Mouse (Mus musculus) lung, embryonic 15.5 days (tissue): ENCODE data around the gene Abhd10. TPM values are rescaled to one million over a fixed set of nuclear protein-coding genes. Genes with fewer than 3 reads are reported as not detected.

ENCODE experiments used
- ATAC-seq: fragments of 200-750 bp; cut with Nextera tagmentation; 2 replicates; pipeline ENCODE4 v1.8.0; 2017; ENCODE audit warnings: moderate number of reproducible peaks, borderline replicate concordance; ENCODE audit not compliant: low FRiP score, low TSS enrichment; ENCODE audit errors: extremely low read depth
- H3K27ac ChIP-seq: fragments of 300-500 bp; sonication (generic); 2 replicates; pipeline ENCODE4 v1.5.1; 2015; ENCODE audit warnings: moderate library complexity, mild to moderate bottlenecking, inconsistent platforms
- H3K27me3 ChIP-seq: fragments of 300-500 bp; sonication (generic); 2 replicates; pipeline ENCODE4 v1.6.1; 2015; ENCODE audit warnings: inconsistent platforms
- H3K36me3 ChIP-seq: fragments of 300-500 bp; sonication (generic); 2 replicates; pipeline ENCODE4 v1.6.1; 2015; ENCODE audit warnings: inconsistent platforms
- H3K4me1 ChIP-seq: fragments of 300-500 bp; sonication (generic); 2 replicates; pipeline ENCODE4 v1.6.1; 2015; ENCODE audit warnings: inconsistent platforms
- H3K4me2 ChIP-seq: fragments of 300-500 bp; sonication (generic); 2 replicates; pipeline ENCODE4 v1.6.1; 2015; ENCODE audit warnings: inconsistent platforms, mild to moderate bottlenecking, moderate library complexity
- H3K4me3 ChIP-seq: fragments of 300-500 bp; sonication (generic); 2 replicates; pipeline ENCODE4 v1.5.1; 2015; ENCODE audit warnings: mild to moderate bottlenecking, inconsistent platforms
- H3K9ac ChIP-seq: fragments of 300-500 bp; sonication (generic); 2 replicates; pipeline ENCODE4 v1.6.1; 2015; ENCODE audit warnings: inconsistent platforms
- H3K9me3 ChIP-seq: fragments of 300-500 bp; sonication (generic); 2 replicates; pipeline ENCODE4 v1.6.1; 2016; ENCODE audit warnings: inconsistent platforms
- WGBS: fragments of 180-500 bp; shearing (Covaris S2); methylation state at CpG from one replicate; pipeline ENCODE4 v1.1.7; 2015; 5-methylcytosine and 5-hydroxymethylcytosine counted together
- polyA plus RNA-seq: library from polyadenylated mRNA; unstranded; fragments of >200 nt; fragmentation: Nextera tagmentation; extraction: Ambion mirVana; gene quantifications from 2 replicates; pipeline ENCODE4 v1.2.1, GENCODE M21; 2015

Abhd10 gene
- 34.0 and 36.3 TPM in 2 replicates for polyA plus RNA-seq

- Histone ChIP-seq H3K27me3 (no peaks in the 10 kb centered on the region), H3K4me2 (peak within 1 kb of the TSS; percentile 67), H3K9me3 (no peaks in the 10 kb centered on the region), H3K4me3 (peak within 1 kb of the TSS; percentile 93), H3K27ac (peak within 1 kb of the TSS; percentile 97), H3K36me3 (peaks cover 11% of the 10 kb centered on the region), H3K4me1 (peaks cover 17% of the 10 kb centered on the region), H3K9ac (peak within 1 kb of the TSS; percentile 93)
- under 1% methylated on average over 46 of the region's 51 CpGs for WGBS
- peak; percentile 99 for ATAC-seq
Observed at GRCm38 (mm10) chr16:45742615-45743476, at the start of gene Abhd10. Abhd10 (minus strand) TSS chr16:45742955.

GRCm38 (mm10) chr16:45791286-45791685 is 48.5 kb upstream of the Abhd10 start:
- WGBS, result 61% methylated on average over 5 of the region's 5 CpGs
- Histone ChIP-seq H3K9me3 (no peaks in the 10 kb centered on the region), H3K27ac (no peak overlapping the region), H3K9ac (no peak overlapping the region), H3K4me1 (no peaks in the 10 kb centered on the region), H3K4me3 (no peak overlapping the region), H3K36me3 (peaks cover 48% of the 10 kb centered on the region), H3K27me3 (no peaks in the 10 kb centered on the region), H3K4me2 (no peak overlapping the region)
- no peak for ATAC-seq

- peaks cover 46% of the 10 kb centered on the region for H3K36me3 ChIP-seq
- no peak for ATAC-seq
- 75% methylated on average over 2 of the region's 2 CpGs for WGBS
- no peak overlapping the region for H3K9ac ChIP-seq
- H3K27me3 ChIP-seq, result no peaks in the 10 kb centered on the region
- no peak overlapping the region for H3K4me3 ChIP-seq
- H3K27ac ChIP-seq, result no peak overlapping the region
- no peaks in the 10 kb centered on the region for H3K4me1 ChIP-seq
- H3K4me2 ChIP-seq, result no peak overlapping the region
- H3K9me3 ChIP-seq, result no peaks in the 10 kb centered on the region
Observed at GRCm38 (mm10) chr16:45789311-45789710, 46.6 kb upstream of the Abhd10 start.

GRCm38 (mm10) chr16:45787650-45788049 is 44.9 kb upstream of the Abhd10 start:
- no peak for ATAC-seq
- H3K36me3 ChIP-seq, result peaks cover 45% of the 10 kb centered on the region; the same call in 1 of the 2 replicates
- WGBS, result 77% methylated on average over 6 of the region's 6 CpGs

GRCm38 (mm10) chr16:45786639-45787038 is 43.9 kb upstream of the Abhd10 start:
- WGBS, result 32% methylated on average over 8 of the region's 8 CpGs
- Histone ChIP-seq H3K4me1 (no peaks in the 10 kb centered on the region), H3K4me2 (no peak overlapping the region), H3K9me3 (no peaks in the 10 kb centered on the region), H3K4me3 (no peak overlapping the region), H3K27me3 (no peaks in the 10 kb centered on the region), H3K27ac (no peak overlapping the region), H3K36me3 (peaks cover 44% of the 10 kb centered on the region; the same call in 1 of the 2 replicates), H3K9ac (no peak overlapping the region)
- ATAC-seq, result no peak

More at GRCm38 (mm10) chr16:45787650-45788049, 44.9 kb upstream of the Abhd10 start:
- H3K4me3 ChIP-seq, result no peak overlapping the region
- H3K9me3 ChIP-seq, result no peaks in the 10 kb centered on the region
- H3K27me3 ChIP-seq, result no peaks in the 10 kb centered on the region
- no peaks in the 10 kb centered on the region for H3K4me1 ChIP-seq
- H3K4me2 ChIP-seq, result no peak overlapping the region
- no peak overlapping the region for H3K9ac ChIP-seq
- H3K27ac ChIP-seq, result no peak overlapping the region

- H3K4me1 ChIP-seq, result no peaks in the 10 kb centered on the region
- WGBS, result 71% methylated on average over 6 of the region's 6 CpGs
- H3K4me2 ChIP-seq, result no peak overlapping the region
- no peak for ATAC-seq
- H3K9ac ChIP-seq, result no peak overlapping the region
- H3K27ac ChIP-seq, result no peak overlapping the region
- H3K27me3 ChIP-seq, result no peaks in the 10 kb centered on the region
- no peak overlapping the region for H3K4me3 ChIP-seq
- H3K36me3 ChIP-seq, result peaks cover 70% of the 10 kb centered on the region
- H3K9me3 ChIP-seq, result no peaks in the 10 kb centered on the region
Observed at GRCm38 (mm10) chr16:45780001-45780400, 37.2 kb upstream of the Abhd10 start.

GRCm38 (mm10) chr16:45774813-45775212 is 32.1 kb upstream of the Abhd10 start:
- ATAC-seq, result no peak
- no peak overlapping the region for H3K4me3 ChIP-seq
- H3K9ac ChIP-seq, result no peak overlapping the region
- no peak overlapping the region for H3K27ac ChIP-seq
- H3K4me1 ChIP-seq, result no peaks in the 10 kb centered on the region
- H3K4me2 ChIP-seq, result no peak overlapping the region
- peaks cover 71% of the 10 kb centered on the region for H3K36me3 ChIP-seq
- 81% methylated on average over 5 of the region's 5 CpGs for WGBS
- H3K27me3 ChIP-seq, result no peaks in the 10 kb centered on the region
- no peaks in the 10 kb centered on the region for H3K9me3 ChIP-seq

GRCm38 (mm10) chr16:45770914-45771313 is 28.2 kb upstream of the Abhd10 start:
- Histone ChIP-seq H3K4me3 (no peak overlapping the region), H3K36me3 (peaks cover 56% of the 10 kb centered on the region)
- 89% methylated on average over 6 of the region's 6 CpGs for WGBS

GRCm38 (mm10) chr16:45767853-45768640 is 25.3 kb upstream of the Abhd10 start:
- Histone ChIP-seq H3K4me3 (no peak overlapping the region), H3K4me2 (no peak overlapping the region), H3K4me1 (peaks cover 7% of the 10 kb centered on the region; the same call in 1 of the 2 replicates), H3K36me3 (peaks cover 45% of the 10 kb centered on the region), H3K9ac (no peak overlapping the region), H3K9me3 (no peaks in the 10 kb centered on the region), H3K27me3 (no peaks in the 10 kb centered on the region), H3K27ac (no peak overlapping the region)
- 64% methylated on average over 10 of the region's 10 CpGs for WGBS
- ATAC-seq, result no peak

More at GRCm38 (mm10) chr16:45770914-45771313, 28.2 kb upstream of the Abhd10 start:
- Histone ChIP-seq H3K9ac (no peak overlapping the region), H3K4me1 (no peaks in the 10 kb centered on the region), H3K9me3 (no peaks in the 10 kb centered on the region), H3K27ac (no peak overlapping the region), H3K27me3 (no peaks in the 10 kb centered on the region), H3K4me2 (no peak overlapping the region)
- no peak for ATAC-seq

GRCm38 (mm10) chr16:45767434-45767833 is 24.7 kb upstream of the Abhd10 start:
- Histone ChIP-seq H3K4me3 (no peak overlapping the region), H3K36me3 (peaks cover 41% of the 10 kb centered on the region), H3K9ac (no peak overlapping the region), H3K4me2 (no peak overlapping the region), H3K4me1 (peaks cover 8% of the 10 kb centered on the region; the same call in 1 of the 2 replicates), H3K27ac (no peak overlapping the region), H3K27me3 (no peaks in the 10 kb centered on the region), H3K9me3 (no peaks in the 10 kb centered on the region)
- ATAC-seq, result no peak
- WGBS, result 58% methylated on average over 4 of the region's 4 CpGs

- no peaks in the 10 kb centered on the region for H3K9me3 ChIP-seq
- ATAC-seq, result no peak
- H3K9ac ChIP-seq, result no peak overlapping the region
- H3K4me1 ChIP-seq, result peaks cover 8% of the 10 kb centered on the region; the same call in 1 of the 2 replicates
- no peak overlapping the region for H3K4me3 ChIP-seq
- H3K27ac ChIP-seq, result no peak overlapping the region
- H3K27me3 ChIP-seq, result no peaks in the 10 kb centered on the region
- H3K4me2 ChIP-seq, result no peak overlapping the region
- H3K36me3 ChIP-seq, result peaks cover 34% of the 10 kb centered on the region
- WGBS, result 80% methylated on average over 7 of the region's 7 CpGs
Observed at GRCm38 (mm10) chr16:45765801-45766494, 23.2 kb upstream of the Abhd10 start.
